Mouse (Mus musculus): ENCODE data around the gene Exoc6b. TPM values are rescaled to one million over a fixed set of nuclear protein-coding genes. Genes with fewer than 3 reads are reported as not detected.

The Exoc6b gene
- polyA plus RNA-seq, 1 experiment from 2014 or later: 53.0 TPM

- Histone ChIP-seq H3K27ac (replicated peaks) (peak overlapping the region; percentile 53; the same call in 1 of the 2 replicates), H3K4me2 (no peak overlapping the region), H3K4me1 (replicated peaks) (peaks cover 19% of the 10 kb centered on the region), H3K27me3 (no peaks in the 10 kb centered on the region), H3K36me3 (no peaks in the 10 kb centered on the region), H3K9ac (no peak overlapping the region), H3K4me3 (no peak overlapping the region), H3K9me3 (no peaks in the 10 kb centered on the region)
- 53% methylated on average over 4 of the region's 4 CpGs for WGBS
- ATAC-seq (ENCODE audit: low FRiP score, low read depth): no peak
These were observed 375.5 kb downstream of the Exoc6b start for GRCm38 (mm10) chr6:84693844-84694243.

GRCm38 (mm10) chr6:84693204-84693603, 376.1 kb downstream of the Exoc6b start:
- peak overlapping the region; percentile 53; the same call in 1 of the 2 replicates for H3K27ac ChIP-seq (replicated peaks)
- ATAC-seq (ENCODE audit: low FRiP score, low read depth): no peak

GRCm38 (mm10) chr6:84691907-84692306, 377.4 kb downstream of the Exoc6b start:
- Histone ChIP-seq H3K4me3 (no peak overlapping the region), H3K9ac (no peak overlapping the region), H3K27ac (replicated peaks) (no peak overlapping the region), H3K4me2 (no peak overlapping the region), H3K9me3 (no peaks in the 10 kb centered on the region), H3K27me3 (no peaks in the 10 kb centered on the region), H3K36me3 (0 out of 2 replicates have a peak, but pooled peaks cover 4% of the 10 kb centered on the region), H3K4me1 (replicated peaks) (peaks cover 11% of the 10 kb centered on the region)
- ATAC-seq (ENCODE audit: low FRiP score, low read depth): no peak
- 93% methylated on average over 3 of the region's 3 CpGs for WGBS

More at GRCm38 (mm10) chr6:84693204-84693603, 376.1 kb downstream of the Exoc6b start:
- Histone ChIP-seq H3K9me3 (no peaks in the 10 kb centered on the region), H3K4me1 (replicated peaks) (peaks cover 19% of the 10 kb centered on the region), H3K27me3 (no peaks in the 10 kb centered on the region), H3K36me3 (0 out of 2 replicates have a peak, but pooled peaks cover 4% of the 10 kb centered on the region), H3K9ac (no peak overlapping the region), H3K4me3 (no peak overlapping the region), H3K4me2 (no peak overlapping the region)
- 46% methylated on average over 2 of the region's 2 CpGs for WGBS

- Histone ChIP-seq H3K4me3 (no peak overlapping the region), H3K27me3 (no peaks in the 10 kb centered on the region), H3K27ac (replicated peaks) (no peak overlapping the region), H3K9me3 (no peaks in the 10 kb centered on the region), H3K36me3 (no peaks in the 10 kb centered on the region), H3K4me1 (replicated peaks) (no peaks in the 10 kb centered on the region), H3K9ac (no peak overlapping the region), H3K4me2 (no peak overlapping the region)
- WGBS: 90% methylated on average over 3 of the region's 3 CpGs
- no peak for ATAC-seq (ENCODE audit: low FRiP score, low read depth)
These were observed 391.5 kb downstream of the Exoc6b start for GRCm38 (mm10) chr6:84677770-84678169.

GRCm38 (mm10) chr6:84674936-84675335, 394.4 kb downstream of the Exoc6b start:
- no peak for ATAC-seq (ENCODE audit: low FRiP score, low read depth)
- no peak overlapping the region for H3K4me3 ChIP-seq
- WGBS: 91% methylated on average over 3 of the region's 3 CpGs

GRCm38 (mm10) chr6:84674136-84674535, 395.2 kb downstream of the Exoc6b start:
- no peaks in the 10 kb centered on the region for H3K36me3 ChIP-seq
- no peaks in the 10 kb centered on the region for H3K27me3 ChIP-seq
- H3K9ac ChIP-seq: no peak overlapping the region
- H3K27ac ChIP-seq (replicated peaks): no peak overlapping the region
- H3K4me2 ChIP-seq: no peak overlapping the region
- H3K4me3 ChIP-seq: no peak overlapping the region
- WGBS: 88% methylated on average over 7 of the region's 7 CpGs
- no peak for ATAC-seq (ENCODE audit: low FRiP score, low read depth)
- no peaks in the 10 kb centered on the region for H3K4me1 ChIP-seq (replicated peaks)
- H3K9me3 ChIP-seq: no peaks in the 10 kb centered on the region

More at GRCm38 (mm10) chr6:84674936-84675335, 394.4 kb downstream of the Exoc6b start:
- Histone ChIP-seq H3K27ac (replicated peaks) (no peak overlapping the region), H3K36me3 (no peaks in the 10 kb centered on the region), H3K4me1 (replicated peaks) (no peaks in the 10 kb centered on the region), H3K4me2 (no peak overlapping the region), H3K9ac (no peak overlapping the region), H3K27me3 (no peaks in the 10 kb centered on the region), H3K9me3 (no peaks in the 10 kb centered on the region)

GRCm38 (mm10) chr6:84661451-84662112, 407.7 kb downstream of the Exoc6b start:
- H3K27me3 ChIP-seq: no peaks in the 10 kb centered on the region
- no peaks in the 10 kb centered on the region for H3K9me3 ChIP-seq
- no peak overlapping the region for H3K4me3 ChIP-seq
- H3K4me2 ChIP-seq: no peak overlapping the region
- no peak overlapping the region for H3K27ac ChIP-seq (replicated peaks)
- H3K9ac ChIP-seq: no peak overlapping the region
- ATAC-seq (ENCODE audit: low FRiP score, low read depth): no peak
- no peaks in the 10 kb centered on the region for H3K4me1 ChIP-seq (replicated peaks)
- WGBS: 71% methylated on average over 2 of the region's 2 CpGs
- H3K36me3 ChIP-seq: no peaks in the 10 kb centered on the region

GRCm38 (mm10) chr6:84660982-84661381, 408.3 kb downstream of the Exoc6b start:
- H3K27ac ChIP-seq (replicated peaks): no peak overlapping the region
- H3K9ac ChIP-seq: no peak overlapping the region
- H3K36me3 ChIP-seq: no peaks in the 10 kb centered on the region
- ATAC-seq (ENCODE audit: low FRiP score, low read depth): no peak
- H3K9me3 ChIP-seq: no peaks in the 10 kb centered on the region
- H3K27me3 ChIP-seq: no peaks in the 10 kb centered on the region
- H3K4me1 ChIP-seq (replicated peaks): no peaks in the 10 kb centered on the region
- H3K4me2 ChIP-seq: no peak overlapping the region
- 91% methylated on average over 1 of the region's 1 CpGs for WGBS
- no peak overlapping the region for H3K4me3 ChIP-seq

GRCm38 (mm10) chr6:84657091-84657490, 412.2 kb downstream of the Exoc6b start:
- Histone ChIP-seq H3K4me2 (no peak overlapping the region), H3K27me3 (no peaks in the 10 kb centered on the region), H3K9me3 (no peaks in the 10 kb centered on the region), H3K36me3 (no peaks in the 10 kb centered on the region), H3K9ac (no peak overlapping the region), H3K4me3 (no peak overlapping the region), H3K27ac (replicated peaks) (no peak overlapping the region), H3K4me1 (replicated peaks) (no peaks in the 10 kb centered on the region)
- WGBS: 68% methylated on average over 1 of the region's 1 CpGs
- no peak for ATAC-seq (ENCODE audit: low FRiP score, low read depth)

- H3K9ac ChIP-seq: no peak overlapping the region
- H3K4me3 ChIP-seq: no peak overlapping the region
- H3K9me3 ChIP-seq: no peaks in the 10 kb centered on the region
- H3K27ac ChIP-seq (replicated peaks): no peak overlapping the region
- no peak for ATAC-seq (ENCODE audit: low FRiP score, low read depth)
- H3K4me1 ChIP-seq (replicated peaks): no peaks in the 10 kb centered on the region
- H3K36me3 ChIP-seq: no peaks in the 10 kb centered on the region
- WGBS: 70% methylated on average over 2 of the region's 2 CpGs
- H3K4me2 ChIP-seq: no peak overlapping the region
- no peaks in the 10 kb centered on the region for H3K27me3 ChIP-seq
These were observed 412.6 kb downstream of the Exoc6b start for GRCm38 (mm10) chr6:84656680-84657079.

GRCm38 (mm10) chr6:84651902-84652301, 417.4 kb downstream of the Exoc6b start:
- H3K4me1 ChIP-seq (replicated peaks): peaks cover 14% of the 10 kb centered on the region
- H3K27ac ChIP-seq (replicated peaks): no peak overlapping the region
- no peaks in the 10 kb centered on the region for H3K9me3 ChIP-seq
- ATAC-seq (ENCODE audit: low FRiP score, low read depth): no peak
- no peaks in the 10 kb centered on the region for H3K27me3 ChIP-seq
- no peak overlapping the region for H3K4me2 ChIP-seq
- 83% methylated on average over 3 of the region's 3 CpGs for WGBS
- H3K36me3 ChIP-seq: no peaks in the 10 kb centered on the region
- H3K9ac ChIP-seq: no peak overlapping the region
- H3K4me3 ChIP-seq: no peak overlapping the region

- Histone ChIP-seq H3K27ac (replicated peaks) (0 out of 2 replicates have a peak overlapping the region, but pooled peaks have one; percentile 27), H3K4me2 (no peak overlapping the region), H3K36me3 (no peaks in the 10 kb centered on the region), H3K9ac (no peak overlapping the region), H3K27me3 (no peaks in the 10 kb centered on the region), H3K4me3 (no peak overlapping the region), H3K9me3 (no peaks in the 10 kb centered on the region), H3K4me1 (replicated peaks) (peaks cover 25% of the 10 kb centered on the region)
- 55% methylated on average over 4 of the region's 4 CpGs for WGBS
- ATAC-seq (ENCODE audit: low FRiP score, low read depth): no peak
These were observed 422.1 kb downstream of the Exoc6b start for GRCm38 (mm10) chr6:84647197-84647596.

- Histone ChIP-seq H3K27ac (replicated peaks) (peak overlapping the region; percentile 27; the same call in 1 of the 2 replicates), H3K4me3 (no peak overlapping the region), H3K4me1 (replicated peaks) (peaks cover 25% of the 10 kb centered on the region), H3K9me3 (no peaks in the 10 kb centered on the region), H3K36me3 (no peaks in the 10 kb centered on the region), H3K27me3 (no peaks in the 10 kb centered on the region), H3K4me2 (no peak overlapping the region), H3K9ac (no peak overlapping the region)
- 72% methylated on average over 2 of the region's 2 CpGs for WGBS
- no peak for ATAC-seq (ENCODE audit: low FRiP score, low read depth)
These were observed 422.6 kb downstream of the Exoc6b start for GRCm38 (mm10) chr6:84646696-84647095.
